Mouse (Mus musculus) C2C12 (cell line): ENCODE data around the gene Slc38a2.

ENCODE experiments used
- CEBPB ChIP-seq: IDR thresholded peaks from one replicate; pipeline ENCODE4 v1.6.1; 2011; ENCODE audit warnings: low read depth, mild to moderate bottlenecking, control low read depth, moderate library complexity
- CTCF ChIP-seq: IDR thresholded peaks from one replicate; pipeline ENCODE4 v1.5.1; 2011; ENCODE audit not compliant: control insufficient read depth, insufficient read depth, insufficient read length
- FOSL1 ChIP-seq: IDR thresholded peaks from one replicate; pipeline ENCODE4 v1.8.0; 2011; ENCODE audit warnings: mild to moderate bottlenecking, low read length; ENCODE audit not compliant: poor library complexity, insufficient read depth, severe bottlenecking
- MAX ChIP-seq: IDR thresholded peaks from one replicate; pipeline ENCODE4 v1.6.1; 2011; ENCODE audit warnings: mild to moderate bottlenecking, control low read depth
- MYOD1 ChIP-seq: IDR thresholded peaks from one replicate; pipeline ENCODE4 v1.6.1; 2011; ENCODE audit warnings: low read depth; ENCODE audit not compliant: control insufficient read depth, insufficient read length
- USF1 ChIP-seq: IDR thresholded peaks from one replicate; pipeline ENCODE4 v1.6.1; 2011; ENCODE audit warnings: low read depth, mild to moderate bottlenecking, control low read depth, moderate library complexity

DNA sequence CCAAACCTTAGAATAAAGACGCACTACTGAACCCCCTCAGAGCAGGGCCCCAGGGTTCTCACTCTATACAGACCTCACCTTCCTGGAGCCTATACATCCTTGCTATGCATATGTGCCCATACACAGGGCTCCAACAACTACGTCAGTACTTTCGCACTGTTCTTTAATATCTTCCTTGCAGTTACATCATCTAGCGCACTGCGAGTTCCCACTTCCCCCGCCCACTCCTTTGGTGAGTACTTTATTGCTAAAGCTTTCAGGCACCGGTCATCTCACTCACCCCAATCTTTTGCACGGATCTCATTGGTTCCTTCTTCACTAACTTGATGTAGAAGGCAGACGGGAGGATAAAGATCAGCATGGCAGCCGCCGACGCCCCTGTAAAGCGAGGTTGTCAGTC, 8.7 kb downstream of the Slc38a2 start:
- no peak for TF ChIP-seq USF1
- no peak for TF ChIP-seq CTCF
- no peak for TF ChIP-seq MYOD1
- TF ChIP-seq CEBPB: no peak
- no peak for TF ChIP-seq MAX
- no peak for TF ChIP-seq FOSL1
